Mouse (Mus musculus) stomach, postnatal 0 days (tissue): Measurements from ENCODE around the gene Pi4k2a. TPM values are rescaled to one million over a fixed set of nuclear protein-coding genes. Genes with fewer than 3 reads are reported as not detected.

Source experiments
- ATAC-seq: fragments of 200-750 bp; cut with Nextera tagmentation; 2 replicates; pipeline ENCODE4 v1.8.0; 2017; ENCODE audit not compliant: low FRiP score, low TSS enrichment
- DNase-seq: peaks from one replicate; pipeline ENCODE4 v3.0.0-alpha.2; 2016; ENCODE audit warnings: low spot score
- H3K27ac ChIP-seq: fragments of 300-500 bp; sonication (generic); replicated peaks from 2 replicates; pipeline ENCODE4 v1.5.1; 2014; ENCODE audit warnings: mild to moderate bottlenecking, control low read depth
- H3K27me3 ChIP-seq: fragments of 300-500 bp; sonication (generic); 2 replicates; pipeline ENCODE4 v1.6.1; 2014; ENCODE audit warnings: low read length; ENCODE audit not compliant: control insufficient read depth, insufficient read depth
- H3K36me3 ChIP-seq: fragments of 300-500 bp; sonication (generic); 2 replicates; pipeline ENCODE4 v1.6.1; 2014; ENCODE audit warnings: low read length, mixed read lengths; ENCODE audit not compliant: control insufficient read depth, insufficient read depth
- H3K4me1 ChIP-seq: fragments of 300-500 bp; sonication (generic); replicated peaks from 2 replicates; pipeline ENCODE4 v1.6.1; 2014; ENCODE audit warnings: antibody characterized with exemption; ENCODE audit not compliant: control insufficient read depth, insufficient read depth
- H3K4me2 ChIP-seq: fragments of 300-500 bp; sonication (generic); replicated peaks from 2 replicates; pipeline ENCODE4 v1.6.1; 2014; ENCODE audit warnings: low read depth, mild to moderate bottlenecking, control low read depth, moderate library complexity
- H3K4me3 ChIP-seq: fragments of 300-500 bp; sonication (generic); 2 replicates; pipeline ENCODE4 v1.5.1; 2014; ENCODE audit warnings: low read depth, low read length, control low read depth
- H3K9ac ChIP-seq: fragments of 300-500 bp; sonication (generic); 2 replicates; pipeline ENCODE4 v1.6.1; 2014; ENCODE audit warnings: mild to moderate bottlenecking, low read length, control low read depth, mixed read lengths
- H3K9me3 ChIP-seq: fragments of 300-500 bp; sonication (generic); 2 replicates; pipeline ENCODE4 v1.6.1; 2016; ENCODE audit warnings: low read length; ENCODE audit not compliant: control insufficient read depth
- CTCF ChIP-seq: IDR thresholded peaks from 2 replicates; pipeline ENCODE4 v1.5.1; 2016; ENCODE audit warnings: antibody characterized with exemption, low read depth, mild to moderate bottlenecking, moderate library complexity
- EP300 ChIP-seq: optimal IDR thresholded peaks from 2 replicates; pipeline ENCODE3; 2016; ENCODE audit warnings: antibody characterized with exemption
- WGBS: fragments of 180-500 bp; shearing (Covaris S2); extraction: QIAGEN DNeasy Blood & Tissue Kit; methylation state at CpG from one replicate; pipeline ENCODE4 v1.1.7; 2014; 5-methylcytosine and 5-hydroxymethylcytosine counted together
- polyA plus RNA-seq: library from polyadenylated mRNA; unstranded; fragments of >200 nt; fragmentation: Nextera tagmentation; extraction: Ambion mirVana; gene quantifications from 2 replicates; pipeline ENCODE4 v1.2.1, GENCODE M21; 2015

Pi4k2a gene
- polyA plus RNA-seq, 1 experiment from 2014 or later = 21.6 TPM

GRCm38 (mm10) chr19:42151990-42152389, 61.7 kb downstream of the Pi4k2a start:
- no peaks in the 10 kb centered on the region for H3K27me3 ChIP-seq
- WGBS = 3% methylated on average over 6 of the region's 6 CpGs
- ATAC-seq = peak; percentile 61
- H3K9me3 ChIP-seq = no peaks in the 10 kb centered on the region
- H3K4me1 ChIP-seq = peaks cover 6% of the 10 kb centered on the region
- peak overlapping the region; percentile 65 for H3K27ac ChIP-seq
- H3K4me2 ChIP-seq = no peak overlapping the region
- H3K4me3 ChIP-seq = no peak overlapping the region
- no peak overlapping the region for H3K9ac ChIP-seq
- H3K36me3 ChIP-seq = no peaks in the 10 kb centered on the region
- DNase-seq = peak; percentile 88
- TF ChIP-seq CTCF = peak; percentile 92
- TF ChIP-seq EP300 = no peak

- no peak overlapping the region for H3K4me2 ChIP-seq
- H3K27me3 ChIP-seq = no peaks in the 10 kb centered on the region
- whole genome bisulfite sequencing = 51% methylated on average over 11 of the region's 12 CpGs
- H3K4me3 ChIP-seq = no peak overlapping the region
- no peaks in the 10 kb centered on the region for H3K9me3 ChIP-seq
- no peaks in the 10 kb centered on the region for H3K4me1 ChIP-seq
- peak overlapping the region; percentile 18; the same call in 1 of the 2 replicates for H3K27ac ChIP-seq
- ATAC-seq = no peak
- H3K36me3 ChIP-seq = no peaks in the 10 kb centered on the region
- DNase-seq = no peak
- TF ChIP-seq EP300 = no peak
- TF ChIP-seq CTCF = no peak
- no peak overlapping the region for H3K9ac ChIP-seq
Measured at GRCm38 (mm10) chr19:42157493-42158237, 67.4 kb downstream of the Pi4k2a start.

- no peak overlapping the region for H3K9ac ChIP-seq
- no peak overlapping the region for H3K27ac ChIP-seq
- no peak overlapping the region for H3K4me3 ChIP-seq
- H3K4me2 ChIP-seq = peak overlapping the region; percentile 20; the same call in 1 of the 2 replicates
- WGBS = 22% methylated on average over 13 of the region's 13 CpGs
- H3K4me1 ChIP-seq = no peaks in the 10 kb centered on the region
- H3K27me3 ChIP-seq = no peaks in the 10 kb centered on the region
- H3K36me3 ChIP-seq = no peaks in the 10 kb centered on the region
- ATAC-seq (no peak), DNase-seq (no peak)
- TF ChIP-seq EP300 (no peak), CTCF (peak; percentile 49)
- H3K9me3 ChIP-seq = no peaks in the 10 kb centered on the region
Measured at GRCm38 (mm10) chr19:42158246-42159017, 68.2 kb downstream of the Pi4k2a start.

- H3K4me1 ChIP-seq = no peaks in the 10 kb centered on the region; the same call in 1 of the 2 replicates
- no peaks in the 10 kb centered on the region for H3K36me3 ChIP-seq
- ATAC-seq (no peak), DNase-seq (no peak)
- TF ChIP-seq CTCF = no peak
- TF ChIP-seq EP300 = no peak
- no peaks in the 10 kb centered on the region for H3K9me3 ChIP-seq
- no peak within 1 kb of the TSS for H3K4me3 ChIP-seq
- 39% methylated on average over 5 of the region's 5 CpGs for WGBS
- H3K9ac ChIP-seq = no peak within 1 kb of the TSS
- H3K4me2 ChIP-seq = no peak within 1 kb of the TSS
- no peaks in the 10 kb centered on the region for H3K27me3 ChIP-seq
- no peak within 1 kb of the TSS for H3K27ac ChIP-seq
Measured at GRCm38 (mm10) chr19:42163764-42164163, 73.5 kb downstream of the Pi4k2a start, which contains the start of gene Zfyve27. Zfyve27 (plus strand) TSS chr19:42163951.

- Histone ChIP-seq H3K9me3 (no peaks in the 10 kb centered on the region), H3K27ac (no peak overlapping the region), H3K4me3 (no peak overlapping the region), H3K9ac (no peak overlapping the region), H3K27me3 (no peaks in the 10 kb centered on the region), H3K4me2 (no peak overlapping the region), H3K4me1 (no peaks in the 10 kb centered on the region; the same call in none of the 2 replicates), H3K36me3 (no peaks in the 10 kb centered on the region)
- WGBS = 22% methylated on average over 7 of the region's 7 CpGs
- DNase-seq = no peak
- ATAC-seq = no peak
- TF ChIP-seq CTCF = no peak
- no peak for TF ChIP-seq EP300
Measured at GRCm38 (mm10) chr19:42164188-42164587, 73.9 kb downstream of the Pi4k2a start.

GRCm38 (mm10) chr19:42166130-42166529, 75.9 kb downstream of the Pi4k2a start:
- ATAC-seq = no peak
- H3K4me2 ChIP-seq = peak overlapping the region; percentile 47
- WGBS = 3% methylated on average over 12 of the region's 12 CpGs
- H3K4me3 ChIP-seq = no peak overlapping the region
- no peaks in the 10 kb centered on the region for H3K36me3 ChIP-seq
- no peak overlapping the region for H3K27ac ChIP-seq
- peak; percentile 86 for DNase-seq
- TF ChIP-seq EP300 (no peak), CTCF (peak; percentile 95)
- H3K9ac ChIP-seq = no peak overlapping the region
- H3K4me1 ChIP-seq = no peaks in the 10 kb centered on the region; the same call in none of the 2 replicates
- H3K9me3 ChIP-seq = no peaks in the 10 kb centered on the region
- H3K27me3 ChIP-seq = no peaks in the 10 kb centered on the region
